Mouse (Mus musculus): ENCODE data around the gene Spryd3. TPM values are rescaled to one million over a fixed set of nuclear protein-coding genes. Genes with fewer than 3 reads are reported as not detected.
A peak's percentile ranks its signal among the peaks of the same experiment; 100 is the strongest.

The Spryd3 gene
- total RNA-seq, 2 experiments from 2014 or later, result 6.0 to 6.2 TPM

GRCm38 (mm10) chr15:102116753-102117415 is 19.1 kb downstream of the Spryd3 start:
- intact Hi-C loops (cut with DNase I), result no loop called here
- DNase-seq, result no peak

- intact Hi-C loops (cut with DNase I), result no loop called here
- no peak for DNase-seq
These were observed 20.3 kb downstream of the Spryd3 start for GRCm38 (mm10) chr15:102115731-102116231.

GRCm38 (mm10) chr15:102114651-102115260 is 21.3 kb downstream of the Spryd3 start:
- intact Hi-C loops (cut with DNase I), result no loop called here
- DNase-seq, result no peak

- no peak for DNase-seq
- intact Hi-C loops (cut with DNase I), result no loop called here
These were observed 22.4 kb downstream of the Spryd3 start for GRCm38 (mm10) chr15:102113674-102114073.

- no peak for DNase-seq
- intact Hi-C loops (cut with DNase I), result no loop called here
These were observed 23.2 kb downstream of the Spryd3 start for GRCm38 (mm10) chr15:102112827-102113226.

GRCm38 (mm10) chr15:102112181-102112580 is 23.9 kb downstream of the Spryd3 start:
- no peak for DNase-seq
- intact Hi-C loops (cut with DNase I), result no loop called here

- intact Hi-C loops (cut with DNase I), result no loop called here
- DNase-seq, result no peak
These were observed 24.6 kb downstream of the Spryd3 start for GRCm38 (mm10) chr15:102111495-102111829.

- DNase-seq, result no peak
- intact Hi-C loops (cut with DNase I), result no loop called here
These were observed 25.1 kb downstream of the Spryd3 start for GRCm38 (mm10) chr15:102110701-102111494.

- intact Hi-C loops (cut with DNase I), result no loop called here
- DNase-seq, result no peak
These were observed 25.8 kb downstream of the Spryd3 start for GRCm38 (mm10) chr15:102110271-102110670.

GRCm38 (mm10) chr15:102108651-102109525 is 27.1 kb downstream of the Spryd3 start:
- intact Hi-C loops (cut with DNase I), result no loop called here

GRCm38 (mm10) chr15:102107689-102108573 is 28.1 kb downstream of the Spryd3 start:
- intact Hi-C loops (cut with DNase I), result no loop called here
- peak in 1 of 2 experiments; percentile 50 for DNase-seq

More at GRCm38 (mm10) chr15:102108651-102109525, 27.1 kb downstream of the Spryd3 start:
- DNase-seq, result peak in 1 of 2 experiments; percentile 72

- no peak for DNase-seq
- intact Hi-C loops (cut with DNase I), result no loop called here
These were observed 29.1 kb downstream of the Spryd3 start for GRCm38 (mm10) chr15:102106754-102107456.

GRCm38 (mm10) chr15:102105764-102106730 is 30.0 kb downstream of the Spryd3 start:
- intact Hi-C loops (cut with DNase I), result no loop called here
- DNase-seq, result no peak

GRCm38 (mm10) chr15:102105360-102105759 is 30.7 kb downstream of the Spryd3 start:
- DNase-seq, result peak; percentile 74 to 85
- intact Hi-C loops (cut with DNase I), result no loop called here

GRCm38 (mm10) chr15:102103947-102104555 is 32.0 kb downstream of the Spryd3 start:
- DNase-seq, result peak; percentile 81 to 91

GRCm38 (mm10) chr15:102103371-102103946 is 32.6 kb downstream of the Spryd3 start:
- DNase-seq, result peak in 1 of 2 experiments; percentile 68
- intact Hi-C loops (cut with DNase I), result no loop called here

More at GRCm38 (mm10) chr15:102103947-102104555, 32.0 kb downstream of the Spryd3 start:
- intact Hi-C loops (cut with DNase I), result no loop called here

All from gastrocnemius, postnatal 36 days (tissue).